Mouse (Mus musculus): ENCODE measurements around the gene Scamp2. TPM values are rescaled to one million over a fixed set of nuclear protein-coding genes. Genes with fewer than 3 reads are reported as not detected.

Scamp2 gene
- polyA plus RNA-seq, 1 experiment from 2014 or later, result 60.2 TPM

- CTCF ChIA-PET, result interaction anchor here (1.3 kb wide), 1 partner anchor 13 kb away, joined by 3 read pairs; no protein-coding TSS in a partner anchor
Measured at GRCm38 (mm10) chr9:57620674-57621073, 59.9 kb downstream of the Scamp2 start, which contains the start of gene Lman1l. TSS of gene Lman1l (minus strand) at chr9:57620774.

DNA sequence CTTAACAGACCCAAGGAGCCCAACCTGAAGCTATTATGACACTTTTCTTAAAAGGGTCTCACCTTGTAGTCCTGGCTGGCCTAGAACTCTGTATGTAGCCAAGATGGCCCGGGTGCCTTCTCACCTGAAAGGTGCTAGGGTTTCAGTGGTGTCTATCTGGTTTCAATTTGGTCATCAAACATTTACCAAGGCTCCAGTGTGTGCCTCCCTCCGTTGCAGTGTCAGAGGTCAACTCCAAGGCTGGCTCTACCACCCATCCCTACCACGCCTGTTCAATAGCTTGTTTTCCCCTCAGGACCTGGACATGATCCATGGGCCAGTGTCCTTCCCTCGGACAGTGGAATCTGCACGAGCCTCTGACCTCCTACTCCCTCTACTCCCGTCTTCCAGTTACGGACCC, 63.6 kb downstream of the Scamp2 start:
- ChIA-PET CTCF (interaction anchor here (1.2 kb wide), 1 partner anchor 30 kb away, joined by 3 read pairs; no protein-coding TSS in a partner anchor), POLR2A (interaction anchor here (0.6 kb wide), 1 partner anchor 723 kb away, joined by 3 read pairs; no protein-coding TSS in a partner anchor)
- TF ChIP-seq CTCF (IDR thresholded peaks at IDR 0.05), result no peak

More at GRCm38 (mm10) chr9:57620674-57621073, 59.9 kb downstream of the Scamp2 start, which contains the start of gene Lman1l:
- TF ChIP-seq CTCF (IDR thresholded peaks at IDR 0.05), result no peak
- no peak for ATAC-seq
- in situ Hi-C loops (cut with MboI; ENCODE audit: low pct_unique_long_range_greater_than_20kb), result no loop called here
- POLR2A ChIA-PET, result interaction anchor here (1.0 kb wide), 1 partner anchor 29 kb away, joined by 3 read pairs; no protein-coding TSS in a partner anchor
- DNase-seq (ENCODE audit: low read depth, low spot score), result no peak
- no peaks in the 10 kb centered on the region for H3K27me3 ChIP-seq

DNA sequence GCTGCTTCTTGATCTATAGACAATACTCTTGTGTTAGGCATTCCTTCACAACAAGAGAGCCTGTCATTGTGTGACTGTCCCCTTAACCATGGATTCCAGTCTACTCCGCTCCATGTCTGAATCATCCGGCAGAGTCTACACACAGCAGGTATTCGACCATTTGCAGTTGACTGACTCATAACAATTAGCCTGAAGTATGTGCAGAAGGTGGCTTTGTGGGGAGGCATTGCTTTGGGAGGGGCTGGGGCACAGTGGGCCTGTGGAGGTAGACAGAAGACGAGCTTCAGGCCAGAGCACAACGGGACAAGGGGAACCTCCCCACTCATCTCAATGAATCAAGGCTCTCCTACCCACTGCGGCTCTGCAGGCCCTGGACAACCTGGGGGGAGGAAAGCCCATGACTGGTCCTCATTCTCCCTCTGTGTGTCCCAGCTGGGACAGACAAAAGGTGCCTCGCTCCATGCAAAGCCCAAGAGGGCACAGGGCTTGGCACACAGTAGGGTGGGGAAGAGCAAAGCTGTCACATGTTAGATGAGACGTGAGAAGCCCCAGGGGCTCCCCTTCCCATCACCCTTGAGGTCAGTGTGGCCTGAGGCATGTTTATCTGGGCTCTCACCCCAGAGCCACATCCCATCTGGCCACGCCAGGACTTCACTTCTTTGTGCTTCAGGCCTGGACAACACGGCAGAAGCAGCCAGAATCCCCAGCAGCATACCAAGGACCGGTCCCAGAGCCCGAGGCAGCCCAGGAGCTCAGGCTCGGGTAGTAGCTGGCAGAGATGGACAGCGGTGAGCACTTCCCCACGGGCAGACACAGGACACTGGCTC, 65.1 kb downstream of the Scamp2 start:
- CTCF ChIA-PET, result interaction anchor here (1.0 to 1.6 kb wide), 3 partner anchors 10 to 35 kb away, joined by 3 to 7 read pairs (median 3); no protein-coding TSS in a partner anchor
- no peak for DNase-seq (ENCODE audit: low read depth, low spot score)
- H3K27me3 ChIP-seq, result no peaks in the 10 kb centered on the region
- in situ Hi-C loops (cut with MboI; ENCODE audit: low pct_unique_long_range_greater_than_20kb), result no loop called here
- POLR2A ChIA-PET, result interaction anchor here (0.7 to 1.2 kb wide), 3 partner anchors 12 to 192 kb away, joined by 3 to 6 read pairs (median 3); no protein-coding TSS in a partner anchor
- peak; percentile 68 for ATAC-seq
- no peak for TF ChIP-seq CTCF (IDR thresholded peaks at IDR 0.05)

More for the DNA sequence above, 63.6 kb downstream of the Scamp2 start:
- in situ Hi-C loops (cut with MboI; ENCODE audit: low pct_unique_long_range_greater_than_20kb), result no loop called here
- no peak for ATAC-seq
- DNase-seq (ENCODE audit: low read depth, low spot score), result no peak
- no peaks in the 10 kb centered on the region for H3K27me3 ChIP-seq

- ATAC-seq (no peak), DNase-seq (ENCODE audit: low read depth, low spot score) (no peak)
- CTCF ChIA-PET, result no interaction called here
- H3K27me3 ChIP-seq, result no peaks in the 10 kb centered on the region
- in situ Hi-C loops (cut with MboI; ENCODE audit: low pct_unique_long_range_greater_than_20kb), result no loop called here
- POLR2A ChIA-PET, result no interaction called here
- TF ChIP-seq CTCF (IDR thresholded peaks at IDR 0.05), result no peak
Measured at GRCm38 (mm10) chr9:57627191-57627590, 66.4 kb downstream of the Scamp2 start.

DNA sequence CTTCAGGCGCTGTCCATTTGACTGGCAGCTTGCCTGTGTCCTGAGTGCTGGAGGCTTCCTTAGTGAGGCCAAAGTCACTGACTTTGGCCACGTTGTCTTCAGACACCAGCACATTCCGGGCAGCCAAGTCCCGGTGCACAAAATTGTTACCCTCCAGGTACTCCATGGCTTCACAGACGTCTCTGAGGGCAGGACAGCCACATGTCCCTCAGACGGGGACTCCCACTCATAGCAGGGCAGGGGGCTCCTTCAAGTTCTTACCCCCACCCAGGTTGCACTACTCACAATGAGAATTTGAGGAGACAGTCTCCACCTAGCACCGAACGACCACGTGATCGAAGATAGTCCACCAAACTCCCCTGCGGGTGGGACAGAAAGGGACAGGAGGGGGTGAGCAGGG, 67.1 kb downstream of the Scamp2 start:
- no peak for TF ChIP-seq CTCF (IDR thresholded peaks at IDR 0.05)
- H3K27me3 ChIP-seq, result no peaks in the 10 kb centered on the region
- POLR2A ChIA-PET, result no interaction called here
- in situ Hi-C loops (cut with MboI; ENCODE audit: low pct_unique_long_range_greater_than_20kb), result no loop called here
- DNase-seq (ENCODE audit: low read depth, low spot score), result no peak
- CTCF ChIA-PET, result interaction anchor here (1.9 kb wide), 1 partner anchor 28 kb away, joined by 9 read pairs; no protein-coding TSS in a partner anchor
- ATAC-seq, result no peak

- TF ChIP-seq CTCF (IDR thresholded peaks at IDR 0.05), result no peak
- H3K27me3 ChIP-seq, result no peaks in the 10 kb centered on the region
- ChIA-PET POLR2A (interaction anchor here (1.0 to 2.3 kb wide), 3 partner anchors 10 to 26 kb away, joined by 3 to 9 read pairs (median 3); no protein-coding TSS in a partner anchor), CTCF (interaction anchor here (0.7 to 2.3 kb wide), 7 partner anchors 8 to 37 kb away, joined by 3 to 9 read pairs (median 4); no protein-coding TSS in a partner anchor)
- in situ Hi-C loops (cut with MboI; ENCODE audit: low pct_unique_long_range_greater_than_20kb), result no loop called here
- ATAC-seq, result no peak
- DNase-seq (ENCODE audit: low read depth, low spot score), result no peak
Measured at GRCm38 (mm10) chr9:57628717-57629116, 68.0 kb downstream of the Scamp2 start.

DNA sequence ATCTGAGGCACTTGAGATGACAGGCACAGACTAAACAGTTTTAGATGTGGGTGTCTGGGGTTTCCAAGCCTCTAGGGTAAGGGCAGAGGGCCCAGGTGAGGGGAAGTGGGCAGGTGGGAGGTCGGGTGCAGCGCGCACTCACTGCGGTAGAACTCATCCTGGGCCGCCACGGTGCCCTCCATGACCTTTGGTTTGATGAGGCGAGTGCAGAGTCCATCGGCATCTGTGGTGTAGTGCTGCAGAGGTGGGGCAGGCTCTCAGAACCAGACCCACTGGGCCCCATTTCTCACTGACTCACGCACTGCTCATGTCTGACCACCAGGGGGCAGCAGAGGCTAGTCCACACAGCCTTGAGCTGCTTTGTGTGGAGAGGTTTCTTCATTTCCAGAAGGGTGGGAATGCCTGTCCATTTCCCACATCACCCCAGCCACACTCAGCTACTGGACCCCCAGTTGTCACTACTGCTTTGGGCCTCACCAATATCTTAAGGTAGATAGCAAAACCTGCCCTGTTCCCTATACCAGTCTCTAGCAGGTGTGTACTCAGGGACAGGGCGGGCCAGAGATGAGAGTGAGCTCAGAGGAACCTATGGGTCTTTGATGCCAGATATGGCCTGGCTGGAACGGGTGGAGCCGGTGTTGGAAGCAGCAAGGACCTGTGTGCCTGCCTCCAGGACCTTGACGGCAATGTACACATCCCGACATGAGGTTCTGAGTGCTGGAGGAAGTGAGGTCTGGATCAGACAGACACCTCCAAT, 68.6 kb downstream of the Scamp2 start:
- no peak for DNase-seq (ENCODE audit: low read depth, low spot score)
- in situ Hi-C loops (cut with MboI; ENCODE audit: low pct_unique_long_range_greater_than_20kb), result no loop called here
- POLR2A ChIA-PET, result interaction anchor here (1.0 to 2.3 kb wide), 4 partner anchors 10 to 26 kb away, joined by 3 to 9 read pairs (median 3); no protein-coding TSS in a partner anchor
- H3K27me3 ChIP-seq, result no peaks in the 10 kb centered on the region
- TF ChIP-seq CTCF (IDR thresholded peaks at IDR 0.05), result no peak
- no peak for ATAC-seq
- CTCF ChIA-PET, result interaction anchor here (0.6 to 2.3 kb wide), 12 partner anchors 8 to 88 kb away, joined by 3 to 9 read pairs (median 4); partner anchors contain the start of gene Csk

GRCm38 (mm10) chr9:57633481-57634024, 72.8 kb downstream of the Scamp2 start:
- no peak for DNase-seq (ENCODE audit: low read depth, low spot score)
- ATAC-seq, result no peak

DNA sequence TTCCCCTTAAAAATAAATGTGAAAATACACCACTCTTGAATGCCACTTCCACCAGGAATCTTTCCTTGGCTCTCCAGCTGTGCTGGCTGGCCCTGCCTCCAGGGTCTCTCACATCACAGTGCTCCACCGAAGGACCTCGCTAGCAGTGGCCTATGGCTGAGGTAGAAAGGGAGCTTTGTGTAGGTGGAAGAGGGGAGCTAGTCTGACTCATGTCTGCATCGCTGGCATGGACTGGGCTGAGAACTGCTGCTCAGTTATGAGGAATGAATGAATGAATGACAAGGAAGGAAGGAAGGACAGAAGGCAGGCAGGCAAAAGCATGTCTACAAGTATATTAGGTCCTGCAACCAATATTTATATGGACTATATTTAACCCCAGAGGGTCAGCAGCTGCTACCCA, 76.5 kb downstream of the Scamp2 start:
- ATAC-seq, result no peak
- no peak for TF ChIP-seq CTCF (IDR thresholded peaks at IDR 0.05)
- POLR2A ChIA-PET, result no interaction called here

More at GRCm38 (mm10) chr9:57633481-57634024, 72.8 kb downstream of the Scamp2 start:
- POLR2A ChIA-PET, result no interaction called here
- in situ Hi-C loops (cut with MboI; ENCODE audit: low pct_unique_long_range_greater_than_20kb), result no loop called here
- no peaks in the 10 kb centered on the region for H3K27me3 ChIP-seq
- CTCF ChIA-PET, result interaction anchor here (0.6 to 1.4 kb wide), 4 partner anchors 12 to 42 kb away, joined by 3 to 4 read pairs (median 3); no protein-coding TSS in a partner anchor
- TF ChIP-seq CTCF (IDR thresholded peaks at IDR 0.05), result no peak

More for the DNA sequence above, 76.5 kb downstream of the Scamp2 start:
- CTCF ChIA-PET, result interaction anchor here (0.7 to 2.2 kb wide), 4 partner anchors 8 to 22 kb away, joined by 3 to 8 read pairs (median 4); no protein-coding TSS in a partner anchor
- no peak for DNase-seq (ENCODE audit: low read depth, low spot score)
- no peaks in the 10 kb centered on the region for H3K27me3 ChIP-seq
- in situ Hi-C loops (cut with MboI; ENCODE audit: low pct_unique_long_range_greater_than_20kb), result no loop called here

Measured in Patski (cell line).